Mouse (Mus musculus) MEL (cell line): ENCODE results near the gene Tbc1d7. TPM values are rescaled to one million over a fixed set of nuclear protein-coding genes. Genes with fewer than 3 reads are reported as not detected.

Source experiments
- DNase-seq: peaks from one replicate; pipeline ENCODE4 v3.0.0; 2011; ENCODE audit warnings: low read depth, low spot score
- H3K27ac ChIP-seq: 2 replicates; pipeline ENCODE4 v1.5.1; 2012; ENCODE audit warnings: low read depth, mild to moderate bottlenecking, control low read depth, low read length, moderate library complexity; ENCODE audit not compliant: control insufficient read depth
- H3K27me3 ChIP-seq, 2 experiments: fragments of 150-350 bp in 1 of 2; sonication (generic) in 1 of 2; 2 replicates each; pipeline ENCODE4 v1.6.1; 2012; ENCODE audit warnings: low read length in 2 of 2, mild to moderate bottlenecking in 2 of 2, improper control_type of control experiment in 1 of 2, moderate library complexity in 1 of 2; ENCODE audit not compliant: insufficient read depth in 2 of 2, control insufficient read depth in 1 of 2
- H3K36me3 ChIP-seq, 2 experiments: 2 replicates each; pipeline ENCODE4 v1.6.1; 2012 to 2014; ENCODE audit warnings: low read length in 2 of 2, improper control_type of control experiment in 1 of 2, inconsistent platforms in 1 of 2, mild to moderate bottlenecking in 1 of 2; ENCODE audit not compliant: insufficient read depth in 2 of 2, control insufficient read depth in 1 of 2
- H3K4me1 ChIP-seq, 2 experiments: fragments of 150-350 bp in 1 of 2; sonication (generic) in 1 of 2; 2 replicates each; pipeline ENCODE4 v1.6.1; 2012; ENCODE audit warnings: low read length in 2 of 2, improper control_type of control experiment in 1 of 2, mild to moderate bottlenecking in 1 of 2; ENCODE audit not compliant: insufficient read depth in 2 of 2, control insufficient read depth in 1 of 2
- H3K4me3 ChIP-seq, 2 experiments: fragments of 150-350 bp in 1 of 2; sonication (generic) in 1 of 2; 2 replicates each; pipeline ENCODE4 v1.5.1; 2012; ENCODE audit warnings: low read depth in 2 of 2, low read length in 2 of 2, mild to moderate bottlenecking in 2 of 2, moderate library complexity in 2 of 2, control low read depth in 1 of 2, improper control_type of control experiment in 1 of 2; ENCODE audit not compliant: control insufficient read depth in 1 of 2, insufficient read depth in 1 of 2
- H3K79me2 ChIP-seq: 2 replicates; pipeline ENCODE4 v1.6.1; 2012; ENCODE audit warnings: mild to moderate bottlenecking, low read length, moderate library complexity; ENCODE audit not compliant: control insufficient read depth, poor library complexity, insufficient read depth
- H3K9ac ChIP-seq: 2 replicates; pipeline ENCODE4 v1.6.1; 2012; ENCODE audit warnings: low read depth, mild to moderate bottlenecking, control low read depth, low read length, moderate library complexity; ENCODE audit not compliant: control insufficient read depth, poor library complexity, severe bottlenecking
- H3K9me3 ChIP-seq: fragments of 150-350 bp; sonication (generic); replicated peaks from 2 replicates; pipeline ENCODE4 v1.6.1; 2012; ENCODE audit warnings: mild to moderate bottlenecking, low read length, improper control_type of control experiment, moderate library complexity; ENCODE audit not compliant: insufficient read depth
- CHD1 ChIP-seq: IDR thresholded peaks from 2 replicates; pipeline ENCODE4 v1.6.1; 2012; ENCODE audit warnings: low read depth, mild to moderate bottlenecking, inconsistent platforms, low read length, improper control_type of control experiment
- CHD2 ChIP-seq: IDR thresholded peaks from 2 replicates; pipeline ENCODE4 v1.6.1; 2011; ENCODE audit warnings: low read length, improper control_type of control experiment
- CTCF ChIP-seq, 3 experiments: IDR thresholded peaks in 2 of 3; conservative IDR thresholded peaks in 1 of 3; 2 replicates each; pipeline ENCODE4 v1.5.1; 2011 to 2012; ENCODE audit warnings: low read length in 3 of 3, low read depth in 2 of 3, mild to moderate bottlenecking in 2 of 3, improper control_type of control experiment in 1 of 3, inconsistent platforms in 1 of 3, mixed read lengths in 1 of 3, moderate library complexity in 1 of 3; ENCODE audit not compliant: control insufficient read depth in 1 of 3, insufficient read depth in 1 of 3, poor library complexity in 1 of 3, severe bottlenecking in 1 of 3
- E2F4 ChIP-seq: IDR thresholded peaks from 2 replicates; pipeline ENCODE4 v1.6.1; 2011; ENCODE audit warnings: low read depth, low read length, improper control_type of control experiment, borderline replicate concordance
- ELF1 ChIP-seq: IDR thresholded peaks from 2 replicates; pipeline ENCODE4 v1.6.1; 2014; ENCODE audit warnings: low read depth, mild to moderate bottlenecking, inconsistent platforms, low read length, improper control_type of control experiment, moderate library complexity
- ETS1 ChIP-seq: IDR thresholded peaks from 2 replicates; pipeline ENCODE4 v1.6.1; 2012; ENCODE audit warnings: low read depth, mild to moderate bottlenecking, inconsistent platforms, low read length, improper control_type of control experiment, moderate library complexity
- GATA1 ChIP-seq: IDR thresholded peaks from 2 replicates; pipeline ENCODE4 v1.6.1; 2011; ENCODE audit warnings: low read depth, low read length, improper control_type of control experiment
- MAFK ChIP-seq: IDR thresholded peaks from 2 replicates; pipeline ENCODE4 v1.6.1; 2011; ENCODE audit warnings: low read depth, mild to moderate bottlenecking, low read length, improper control_type of control experiment, borderline replicate concordance
- MAZ ChIP-seq: IDR thresholded peaks from 2 replicates; pipeline ENCODE4 v1.6.1; 2012; ENCODE audit warnings: low read depth, mild to moderate bottlenecking, inconsistent platforms, low read length, improper control_type of control experiment
- MYB ChIP-seq: IDR thresholded peaks from 2 replicates; pipeline ENCODE4 v1.6.1; 2011; ENCODE audit warnings: mild to moderate bottlenecking, low read depth, low read length, improper control_type of control experiment
- MYC ChIP-seq: IDR thresholded peaks from 2 replicates; pipeline ENCODE4 v1.6.1; 2011; ENCODE audit warnings: low read depth, mild to moderate bottlenecking, low read length, improper control_type of control experiment, moderate library complexity
- POLR2A ChIP-seq, 2 experiments: IDR thresholded peaks; 2 replicates each; pipeline ENCODE4 v1.6.1; 2011 to 2012; ENCODE audit warnings: low read length in 2 of 2, mild to moderate bottlenecking in 2 of 2, control low read depth in 1 of 2, improper control_type of control experiment in 1 of 2, low read depth in 1 of 2, moderate library complexity in 1 of 2; ENCODE audit not compliant: control insufficient read depth in 1 of 2, insufficient read depth in 1 of 2, poor library complexity in 1 of 2
- POLR2AphosphoS2 ChIP-seq: IDR thresholded peaks from 2 replicates; pipeline ENCODE4 v1.6.1; 2011; ENCODE audit warnings: low read length, improper control_type of control experiment
- RAD21 ChIP-seq: IDR thresholded peaks from 2 replicates; pipeline ENCODE4 v1.6.1; 2011; ENCODE audit warnings: mild to moderate bottlenecking, low read depth, low read length, improper control_type of control experiment
- TAL1 ChIP-seq: IDR thresholded peaks from 2 replicates; pipeline ENCODE4 v1.6.1; 2012; ENCODE audit warnings: mild to moderate bottlenecking, inconsistent platforms, low read length, moderate library complexity, mixed read lengths
- UBTF ChIP-seq: IDR thresholded peaks from 2 replicates; pipeline ENCODE4 v1.6.1; 2012; ENCODE audit warnings: low read depth, mild to moderate bottlenecking, inconsistent platforms, low read length, improper control_type of control experiment, moderate library complexity, borderline replicate concordance; ENCODE audit not compliant: insufficient read depth
- USF1 ChIP-seq: IDR thresholded peaks from 2 replicates; pipeline ENCODE4 v1.6.1; 2014; ENCODE audit warnings: low read depth, mild to moderate bottlenecking, inconsistent platforms, low read length, improper control_type of control experiment, moderate library complexity
- ZC3H11A ChIP-seq: IDR thresholded peaks from 2 replicates; pipeline ENCODE4 v1.6.1; 2012; ENCODE audit warnings: low read depth, mild to moderate bottlenecking, inconsistent platforms, low read length, improper control_type of control experiment
- ZKSCAN1 ChIP-seq: IDR thresholded peaks from 2 replicates; pipeline ENCODE4 v1.6.1; 2012; ENCODE audit warnings: low read depth, mild to moderate bottlenecking, inconsistent platforms, low read length, improper control_type of control experiment, moderate library complexity
- polyA plus RNA-seq, 2 experiments: library from polyadenylated mRNA; stranded (reverse) in 1 of 2; unstranded in 1 of 2; fragments of >175 nt in 1 of 2; fragments of >200 nt in 1 of 2; gene quantifications; 2 replicates each; pipeline versions ENCODE4 v1.2.1 to v1.2.4; 2012; ENCODE audit warnings: low replicate concordance in 2 of 2, low read depth in 1 of 2; ENCODE audit not compliant: insufficient read length in 2 of 2, insufficient read depth in 1 of 2, missing spikeins in 1 of 2
- total RNA-seq: library from RNA; depleted of rRNA; stranded (reverse); fragments of 300-350 nt; gene quantifications from 2 replicates; pipeline ENCODE4 v1.2.3, GENCODE M21; 2012

Gene Tbc1d7
- total and polyA plus RNA-seq, 3 experiments, result 11.6 to 29.4 TPM; not detected in 1

GRCm38 (mm10) chr13:43172036-43172713, 874 bp upstream of the Tbc1d7 start (continued):
- TF ChIP-seq UBTF, result no peak
- peak; percentile 73 for TF ChIP-seq ZC3H11A

- H3K27ac ChIP-seq, result no peak overlapping the region
- H3K9ac ChIP-seq, result no peak overlapping the region
- DNase-seq, result no peak
- no peak overlapping the region for H3K4me3 ChIP-seq
- H3K4me1 ChIP-seq, result peaks cover 0 to 2% of the 10 kb centered on the region in 2 experiments; a peak in 1 of 4 replicates
- no peaks in the 10 kb centered on the region for H3K9me3 ChIP-seq
- TF ChIP-seq MYB (no peak), MAFK (no peak), TAL1 (no peak), CHD2 (no peak), MYC (no peak), ZKSCAN1 (no peak), GATA1 (no peak), E2F4 (no peak), CTCF (IDR thresholded peaks at IDR 0.05 in 2 of 3, conservative IDR thresholded peaks at IDR 0.05 in 1 of 3; ENCODE audit: control insufficient read depth in 1 of 3, insufficient read depth in 1 of 3, low read depth in 2 of 3, low read length in 3 of 3, poor library complexity in 1 of 3, severe bottlenecking in 1 of 3) (no peak), ETS1 (no peak), MAZ (no peak), USF1 (no peak), CHD1 (no peak), POLR2A (IDR thresholded peaks at IDR 0.05; ENCODE audit: control insufficient read depth in 1 of 2, insufficient read depth in 1 of 2, low read depth in 1 of 2, low read length in 2 of 2, poor library complexity in 1 of 2) (no peak)
- no peaks in the 10 kb centered on the region for H3K27me3 ChIP-seq
- H3K79me2 ChIP-seq, result no peaks in the 10 kb centered on the region; the same call in 1 of the 2 replicates
- H3K36me3 ChIP-seq, result peaks cover 0 to 4% of the 10 kb centered on the region in 2 experiments; a peak in 1 of 4 replicates
Measured at GRCm38 (mm10) chr13:43167721-43168120, 3.6 kb downstream of the Tbc1d7 start.

- Histone ChIP-seq H3K4me3 (no peak overlapping the region), H3K36me3 (no peaks in the 10 kb centered on the region), H3K4me1 (no peaks in the 10 kb centered on the region), H3K27ac (no peak overlapping the region), H3K9ac (no peak overlapping the region), H3K27me3 (no peaks in the 10 kb centered on the region), H3K79me2 (no peaks in the 10 kb centered on the region), H3K9me3 (no peaks in the 10 kb centered on the region)
- TF ChIP-seq ZC3H11A, result no peak
- no peak for TF ChIP-seq RAD21
- no peak for TF ChIP-seq CHD2
- TF ChIP-seq POLR2AphosphoS2, result no peak
- TF ChIP-seq ELF1, result no peak
- no peak for TF ChIP-seq POLR2A (IDR thresholded peaks at IDR 0.05; ENCODE audit: control insufficient read depth in 1 of 2, insufficient read depth in 1 of 2, low read depth in 1 of 2, low read length in 2 of 2, poor library complexity in 1 of 2)
- TF ChIP-seq ZKSCAN1, result no peak
- TF ChIP-seq MAFK, result no peak
- no peak for DNase-seq
Measured at GRCm38 (mm10) chr13:43159429-43159828, 11.9 kb downstream of the Tbc1d7 start.
